Mouse (Mus musculus): ENCODE measurements at regions not wholly inside any gene's neighbourhood (a gene's known extent, or its start where the extent isn't known, plus 50 kb on each side); places are given as distances from the start of the nearest gene placed in this dataset.

DNA sequence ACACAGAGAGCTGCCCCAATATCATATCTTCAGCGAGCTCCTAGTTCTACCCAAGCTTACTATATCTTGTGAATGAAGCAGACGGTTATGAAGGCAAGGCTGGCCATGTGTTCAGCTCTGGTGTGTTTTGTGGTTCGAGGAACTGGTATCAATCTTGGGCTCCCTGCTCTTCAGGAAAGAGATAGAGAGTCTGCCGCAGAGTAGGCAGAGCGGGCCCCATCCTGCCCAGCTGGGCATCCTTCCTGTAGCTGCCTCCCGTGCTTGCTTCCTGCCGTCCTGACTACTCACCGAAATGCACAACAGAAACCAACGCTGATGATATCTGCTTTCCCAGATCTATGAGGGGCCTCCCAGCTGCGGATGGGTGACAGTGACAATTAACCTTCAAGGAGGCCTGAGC, 60.3 kb downstream of the Snrpe start:
- peak; percentile 49 for ATAC-seq

DNA sequence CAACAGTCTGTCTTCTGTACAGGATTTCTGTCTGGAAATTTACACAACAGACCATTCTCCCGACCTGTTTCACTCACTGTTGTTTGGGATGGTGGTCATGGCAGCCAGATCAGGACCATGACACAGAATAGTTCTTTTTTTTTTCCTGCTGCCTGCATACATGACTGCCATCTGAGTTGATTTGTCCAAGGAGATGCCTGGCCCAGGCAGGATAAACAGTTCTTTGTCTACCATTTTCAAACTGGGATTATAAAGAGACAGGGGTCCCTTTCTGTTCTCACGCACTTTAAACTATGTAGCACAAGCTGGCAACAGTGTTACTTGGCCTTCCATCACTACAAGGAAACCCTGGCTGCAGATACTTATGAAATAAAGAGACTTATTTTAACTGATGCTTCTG, 61.1 kb downstream of the Snrpe start:
- no peak for ATAC-seq

DNA sequence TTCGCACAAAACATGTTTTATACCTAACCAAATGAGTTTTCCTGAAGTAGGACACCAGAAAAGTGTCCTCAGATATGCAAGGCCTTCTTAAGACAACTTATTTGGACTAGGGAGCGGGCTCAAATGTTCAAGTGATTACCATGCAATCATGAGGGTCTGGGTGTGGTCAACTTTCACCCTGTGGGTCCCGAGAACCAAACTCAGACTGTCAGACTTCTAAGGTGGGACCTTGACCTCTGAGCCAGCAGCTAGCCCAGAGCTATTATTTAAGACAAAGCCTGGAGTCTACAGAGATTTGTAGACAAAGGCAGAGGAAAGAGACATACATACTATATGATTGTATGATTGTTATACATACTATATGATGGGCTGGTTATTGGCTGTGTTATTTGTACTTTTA, 62.5 kb downstream of the Snrpe start:
- no peak for ATAC-seq

DNA sequence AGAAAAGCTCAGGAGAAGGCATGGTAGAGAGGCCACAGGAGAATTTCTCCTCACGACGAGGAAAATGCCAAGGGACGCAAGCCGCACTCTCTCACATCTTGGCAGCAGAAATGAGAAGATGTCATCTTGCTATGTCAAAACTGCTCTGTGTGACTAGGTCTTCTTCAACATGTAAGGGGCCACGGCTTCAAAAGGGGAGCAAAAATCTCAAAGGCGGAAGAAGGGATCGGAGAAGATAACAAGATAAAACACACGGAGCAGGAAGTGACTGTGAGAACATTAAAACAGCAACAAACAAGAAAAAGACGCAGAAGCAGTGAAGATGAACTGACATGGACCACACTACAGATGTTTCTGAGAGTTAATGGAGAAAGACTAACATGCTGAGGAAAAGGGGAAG, 65.1 kb downstream of the Snrpe start:
- peak; percentile 41 for ATAC-seq

DNA sequence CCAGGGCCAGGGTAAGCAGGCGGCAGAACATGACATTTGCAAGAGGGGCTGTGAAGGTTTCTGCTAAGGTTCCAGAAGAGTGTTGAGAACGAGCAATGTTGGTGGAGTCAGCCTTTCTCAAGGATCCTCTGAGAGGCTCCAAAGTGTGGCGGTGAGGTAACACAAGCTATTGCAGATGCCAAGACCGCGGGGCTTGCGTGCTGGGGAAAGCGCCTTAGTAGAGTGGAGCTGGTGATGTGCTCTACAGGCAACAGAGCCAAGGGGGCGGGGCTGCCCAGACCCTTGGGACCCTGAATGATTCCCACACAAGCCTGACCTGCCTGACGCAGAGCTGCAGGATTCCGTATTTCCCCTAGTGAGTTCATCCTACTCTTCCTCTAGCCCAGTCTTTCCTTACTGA, 66.3 kb downstream of the Snrpe start:
- ATAC-seq, result no peak

DNA sequence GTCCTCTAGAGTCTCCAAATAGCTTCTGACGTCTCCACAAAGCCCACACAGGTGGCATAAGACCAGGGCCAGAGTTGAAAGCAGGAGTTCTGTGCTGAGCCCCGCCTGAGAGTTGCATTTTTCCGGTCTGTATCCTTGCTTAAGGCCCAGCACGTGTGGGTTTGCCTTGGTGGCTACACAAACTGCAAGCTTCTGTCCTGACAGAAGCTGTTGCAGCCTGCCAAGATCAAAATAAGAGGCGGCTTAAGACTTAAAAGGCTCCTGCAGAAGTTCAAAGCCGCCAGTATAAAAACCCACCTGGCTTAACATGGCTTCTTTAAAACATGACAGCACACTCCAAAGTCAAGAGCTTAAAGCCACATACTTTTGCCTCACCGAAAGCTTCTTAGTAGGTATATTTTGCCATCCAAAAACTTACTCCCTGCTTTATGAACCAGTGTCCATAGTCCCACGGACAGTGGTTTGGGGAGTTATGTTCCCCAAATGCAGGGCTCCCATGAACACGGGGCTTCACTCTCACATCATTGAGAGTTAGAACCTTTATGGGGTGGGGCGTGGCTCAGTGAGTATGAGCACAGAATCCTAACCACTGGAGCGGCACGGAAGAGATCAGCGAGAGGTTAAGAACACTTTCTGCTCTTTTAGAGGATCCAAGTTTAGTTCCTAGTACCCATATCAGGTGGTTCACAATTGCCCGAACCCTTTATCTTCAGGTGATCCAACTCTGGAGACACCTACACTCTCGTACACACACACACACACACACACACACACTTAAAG, 67.9 kb downstream of the Snrpe start:
- no peak for ATAC-seq

DNA sequence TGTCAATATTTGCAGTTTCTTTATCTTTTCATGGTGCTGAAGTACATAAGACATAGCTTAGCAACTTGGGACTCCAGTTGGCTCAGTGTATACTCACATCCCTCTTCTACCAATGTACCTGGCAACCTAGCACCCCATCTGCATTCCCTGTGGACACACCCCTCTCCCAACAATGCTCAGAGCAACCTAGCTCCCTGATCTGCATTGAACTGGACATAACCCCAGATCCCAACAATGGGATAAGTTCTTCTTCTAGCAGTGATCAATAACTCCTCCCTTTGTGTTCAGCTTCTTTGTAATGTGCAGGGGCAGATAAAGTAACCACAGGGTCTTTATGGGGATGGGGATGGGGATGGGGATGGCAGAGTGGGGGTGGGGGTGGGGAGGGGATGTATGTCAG, 79.4 kb downstream of the Snrpe start:
- no peak for ATAC-seq

DNA sequence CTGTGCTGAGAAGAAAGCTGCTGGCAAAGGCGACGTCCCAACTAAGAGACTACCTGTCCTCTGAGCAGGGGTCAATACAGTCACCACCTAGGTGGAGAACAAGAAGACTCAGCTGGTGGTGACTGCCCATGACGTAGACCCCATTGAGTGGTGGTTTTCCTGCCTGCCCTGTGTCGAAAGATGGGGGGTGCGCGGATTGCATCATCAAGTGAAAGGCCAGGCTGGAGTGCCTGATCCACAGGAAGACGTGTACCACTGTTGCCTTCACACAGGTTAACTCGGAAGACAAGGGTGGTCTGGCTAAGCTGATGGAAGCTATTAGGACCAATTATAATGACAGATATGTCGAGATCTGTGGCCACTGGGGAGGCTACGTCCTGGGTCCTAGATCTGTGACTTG, 80.3 kb downstream of the Snrpe start:
- ATAC-seq, result no peak

DNA sequence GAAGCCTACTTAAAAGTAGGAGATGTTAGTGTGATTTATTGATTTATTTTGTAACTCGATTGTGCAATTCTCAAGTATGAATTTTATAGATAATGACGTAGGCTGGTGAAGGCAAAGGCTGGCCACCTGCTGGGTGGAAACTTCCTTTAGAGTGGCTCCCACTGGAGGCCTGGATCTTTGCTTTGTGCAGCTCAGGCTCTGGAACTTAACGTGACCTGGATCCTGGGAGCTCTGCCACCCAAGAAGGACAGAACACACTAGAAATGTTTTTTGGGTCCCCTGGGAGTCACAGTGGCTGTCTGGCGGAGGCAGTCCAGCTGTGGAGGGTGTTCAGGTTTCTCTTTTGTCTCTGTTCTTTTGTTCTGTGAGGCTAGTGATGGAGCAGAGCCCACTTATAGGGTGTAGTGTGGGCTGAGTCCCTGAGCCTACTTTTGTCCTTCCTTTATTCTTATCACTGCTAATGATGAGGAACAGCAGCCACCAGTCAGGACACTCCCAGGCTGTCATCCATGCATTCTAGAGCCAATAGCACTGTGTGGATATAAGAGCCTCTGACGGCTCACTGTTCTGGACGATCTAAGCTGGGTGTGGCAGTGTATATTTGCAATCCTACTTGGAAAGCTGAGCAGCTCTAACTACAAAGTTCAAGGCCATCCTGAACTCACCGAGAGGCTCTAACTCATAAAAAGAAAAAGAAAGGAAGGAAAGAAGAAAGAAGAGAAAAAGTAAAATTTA, 82.3 kb downstream of the Snrpe start:
- ATAC-seq, result no peak

DNA sequence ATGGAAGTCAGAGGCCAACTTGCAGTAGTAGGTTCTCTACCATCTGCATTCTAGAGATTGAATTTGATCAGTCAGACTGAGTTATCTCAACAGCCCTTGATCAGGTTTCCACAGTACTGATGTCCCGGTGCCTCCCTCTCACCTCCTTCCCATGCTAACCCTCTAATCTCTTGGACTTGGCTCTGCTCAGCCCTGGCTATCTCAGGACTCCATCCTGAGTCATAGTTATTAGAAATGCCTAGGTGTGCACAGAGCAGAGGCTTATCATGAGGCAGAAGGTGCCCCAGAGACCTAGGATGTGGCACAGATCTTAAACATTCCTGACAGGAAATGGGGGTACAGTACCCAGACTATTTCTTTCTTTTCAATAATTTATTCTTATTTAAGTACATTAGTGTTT, 87.3 kb downstream of the Snrpe start:
- ATAC-seq, result no peak

DNA sequence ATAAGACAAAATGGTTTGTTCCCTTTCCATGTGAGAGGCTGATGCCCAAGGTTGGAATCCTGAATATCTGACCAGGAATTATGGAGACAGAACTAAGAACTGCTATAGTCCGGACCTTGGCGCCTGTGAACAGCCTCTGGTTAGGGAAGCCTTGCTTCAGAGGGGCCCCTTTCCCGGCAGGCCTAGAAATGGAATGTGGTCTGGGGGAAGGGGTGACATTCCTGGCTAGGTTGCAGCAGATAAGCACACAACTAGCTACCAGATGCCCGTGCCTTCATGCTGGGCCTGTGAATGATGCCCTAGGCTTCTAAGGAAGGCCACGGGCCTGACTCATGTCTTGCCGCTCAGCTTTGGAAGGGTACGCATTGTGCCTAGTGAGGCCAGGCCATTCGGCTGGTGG, 89.4 kb downstream of the Snrpe start:
- no peak for ATAC-seq

DNA sequence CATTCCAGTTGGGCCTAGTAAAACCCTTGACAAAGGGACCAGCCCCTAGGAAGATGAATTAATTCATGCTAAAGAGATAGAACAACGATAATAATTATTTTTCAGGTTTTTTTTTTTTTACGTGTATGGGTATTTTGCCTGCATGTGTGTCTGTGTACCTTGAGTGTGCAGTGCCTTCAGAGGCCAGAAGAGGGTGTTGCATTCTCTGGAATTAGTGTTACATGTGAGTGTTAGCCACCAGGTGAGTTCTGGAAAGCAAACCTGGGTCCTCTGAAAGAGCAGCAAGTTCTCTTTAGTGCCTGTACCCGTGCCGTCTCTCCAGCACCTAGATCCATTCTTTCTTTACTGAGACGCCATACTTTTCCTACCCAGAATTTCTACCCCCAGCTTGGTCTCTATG, 92.8 kb upstream of the Sox13 start:
- ATAC-seq, result no peak

DNA sequence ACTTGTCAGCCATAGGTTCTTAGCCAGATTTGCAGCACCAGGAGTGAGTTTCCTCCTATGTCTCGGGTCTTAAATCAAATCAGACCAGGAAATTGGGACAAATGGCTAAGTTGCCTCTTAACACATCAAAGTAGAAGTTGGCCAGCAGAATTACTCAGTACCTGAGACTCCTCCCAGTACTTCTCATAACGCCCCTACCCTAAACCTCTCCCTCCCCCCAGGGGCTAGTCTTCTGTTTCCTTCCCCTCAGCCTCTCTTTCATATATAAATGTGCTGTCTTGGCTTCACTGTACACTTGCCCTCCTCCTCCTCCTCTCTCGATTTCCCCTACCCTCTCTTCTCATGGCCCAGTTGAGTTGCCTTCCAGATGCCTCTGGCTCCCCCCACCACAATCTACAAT, 79.9 kb upstream of the Sox13 start:
- ATAC-seq, result no peak

DNA sequence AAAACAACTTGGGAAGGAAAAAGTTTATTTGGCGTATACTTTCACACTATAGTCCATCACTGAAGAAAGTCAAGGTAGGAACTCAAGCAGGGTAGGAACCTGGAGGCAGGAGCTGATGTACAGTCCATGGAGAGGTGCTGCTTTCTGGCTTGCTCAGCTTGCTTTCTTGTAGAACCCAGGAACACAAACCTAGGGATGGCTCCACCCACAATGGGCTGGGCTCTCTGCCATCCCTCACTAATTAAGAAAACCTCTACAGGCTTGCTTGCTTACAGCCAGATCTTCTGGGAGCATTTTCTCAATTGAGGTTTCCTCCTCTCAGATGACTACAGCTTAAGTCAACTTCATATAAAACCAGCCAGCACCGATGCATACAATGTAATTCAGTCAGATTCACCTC, 79.2 kb upstream of the Sox13 start:
- ATAC-seq, result no peak

DNA sequence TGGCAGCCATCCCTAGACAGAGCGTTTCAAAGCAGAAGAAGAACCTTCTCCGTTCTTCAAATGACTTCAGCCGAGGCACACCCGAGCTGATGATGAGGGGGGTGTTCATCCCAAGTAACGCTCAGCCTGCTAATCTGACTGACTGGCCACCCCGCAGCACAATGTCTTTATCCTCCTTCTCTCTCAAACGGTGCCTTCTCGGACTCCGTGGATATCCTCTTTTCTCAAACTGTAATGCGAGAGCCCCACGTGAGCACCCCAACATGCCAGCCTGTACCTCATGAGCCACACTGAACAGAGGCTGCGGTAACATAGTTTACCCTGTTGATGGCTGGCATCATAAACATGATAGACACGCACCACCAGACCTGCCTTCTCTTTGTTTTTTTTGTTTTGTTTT, 76.8 kb upstream of the Sox13 start:
- no peak for ATAC-seq

DNA sequence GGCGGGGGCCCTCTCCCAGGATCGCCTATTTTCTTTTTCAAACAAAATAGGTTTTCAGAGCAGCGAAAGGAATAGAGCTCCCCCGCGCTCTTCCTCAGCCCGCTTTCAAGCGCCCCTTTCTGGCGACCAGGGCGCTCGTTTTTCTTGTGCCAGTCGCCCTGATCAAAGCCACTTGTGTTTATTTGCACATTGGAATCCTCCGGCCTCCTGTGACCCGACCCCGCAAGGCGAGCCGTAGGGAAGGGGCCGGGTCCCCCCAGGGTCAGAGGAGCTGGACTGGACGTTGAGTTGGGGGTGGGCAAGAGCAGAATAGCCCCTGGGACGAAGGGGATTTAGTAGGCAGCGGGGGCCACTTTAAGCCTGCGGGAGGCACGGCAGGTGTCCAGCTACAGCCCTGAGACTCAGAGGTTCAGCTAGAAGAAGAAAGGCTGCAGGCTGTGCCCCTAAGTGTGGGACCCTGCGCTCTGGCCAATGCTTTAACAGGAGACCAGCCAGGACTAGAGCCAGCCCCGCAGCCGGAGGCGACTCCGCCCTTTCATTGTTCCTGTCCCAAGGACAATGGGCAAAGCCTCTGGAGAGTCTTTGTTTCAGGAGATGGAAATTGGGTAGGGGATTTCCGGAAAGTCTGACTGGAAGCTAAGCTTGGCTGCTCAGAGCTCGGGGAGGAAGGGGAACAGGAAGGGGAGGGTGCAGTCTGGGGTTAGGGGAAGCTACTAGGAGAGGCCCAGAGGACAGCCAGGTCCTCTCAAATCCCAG, 69.0 kb upstream of the Sox13 start:
- ATAC-seq, result no peak

DNA sequence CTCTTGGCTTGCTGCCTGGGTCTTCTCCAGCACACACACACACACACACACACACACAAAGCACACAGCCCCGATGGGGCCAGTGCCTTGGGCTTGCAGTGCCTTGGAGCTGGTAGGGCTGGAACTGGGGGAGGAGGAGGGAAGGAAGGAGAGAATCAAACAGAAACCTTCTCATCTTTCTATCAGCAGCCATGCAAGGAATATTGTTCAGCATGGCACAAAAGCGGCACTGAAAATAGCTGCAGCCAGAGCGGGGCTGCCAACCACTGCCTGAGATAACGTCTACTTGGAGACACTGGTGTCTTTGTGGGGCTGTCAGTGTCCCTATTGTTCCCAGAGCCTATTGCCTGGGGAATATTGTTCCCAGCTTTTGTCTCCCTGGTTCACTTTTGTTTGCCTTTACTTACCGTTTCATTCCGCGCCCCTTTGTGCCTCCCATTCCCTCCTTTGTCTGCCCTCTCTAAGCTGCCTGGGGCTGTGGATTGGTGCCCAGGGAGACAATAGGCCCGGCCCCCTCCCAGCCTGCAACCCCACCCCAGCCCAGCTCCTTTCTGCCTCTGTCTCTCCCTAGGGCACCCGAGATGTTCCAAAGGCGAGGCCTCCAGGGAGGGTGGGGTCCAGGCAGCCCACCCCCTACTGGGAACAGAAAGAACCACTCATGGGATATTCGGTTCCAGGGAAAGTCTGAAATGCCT, 68.3 kb upstream of the Sox13 start:
- ATAC-seq, result no peak

DNA sequence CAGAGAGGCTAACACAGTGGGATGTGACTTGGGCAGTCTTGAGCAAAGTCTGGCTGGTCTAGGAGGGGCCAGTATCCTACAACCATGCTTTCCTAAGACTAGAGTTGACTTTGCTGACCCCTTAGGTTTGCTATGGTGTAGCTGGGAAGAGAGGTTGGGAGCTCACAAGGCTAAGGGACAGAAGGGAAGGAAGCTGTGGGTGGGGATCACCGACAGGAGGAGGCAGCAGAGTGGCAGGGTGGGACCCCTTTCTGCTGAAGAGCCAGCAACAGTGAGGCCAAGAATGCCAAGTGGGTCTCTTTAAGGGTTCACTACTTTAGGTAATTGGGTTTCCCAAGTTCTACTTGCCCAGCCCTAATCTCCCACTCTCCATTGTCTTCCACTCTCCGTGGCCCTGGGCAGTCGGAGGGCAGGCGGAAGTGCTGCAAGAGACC, 67.7 kb upstream of the Sox13 start:
- no peak for ATAC-seq

DNA sequence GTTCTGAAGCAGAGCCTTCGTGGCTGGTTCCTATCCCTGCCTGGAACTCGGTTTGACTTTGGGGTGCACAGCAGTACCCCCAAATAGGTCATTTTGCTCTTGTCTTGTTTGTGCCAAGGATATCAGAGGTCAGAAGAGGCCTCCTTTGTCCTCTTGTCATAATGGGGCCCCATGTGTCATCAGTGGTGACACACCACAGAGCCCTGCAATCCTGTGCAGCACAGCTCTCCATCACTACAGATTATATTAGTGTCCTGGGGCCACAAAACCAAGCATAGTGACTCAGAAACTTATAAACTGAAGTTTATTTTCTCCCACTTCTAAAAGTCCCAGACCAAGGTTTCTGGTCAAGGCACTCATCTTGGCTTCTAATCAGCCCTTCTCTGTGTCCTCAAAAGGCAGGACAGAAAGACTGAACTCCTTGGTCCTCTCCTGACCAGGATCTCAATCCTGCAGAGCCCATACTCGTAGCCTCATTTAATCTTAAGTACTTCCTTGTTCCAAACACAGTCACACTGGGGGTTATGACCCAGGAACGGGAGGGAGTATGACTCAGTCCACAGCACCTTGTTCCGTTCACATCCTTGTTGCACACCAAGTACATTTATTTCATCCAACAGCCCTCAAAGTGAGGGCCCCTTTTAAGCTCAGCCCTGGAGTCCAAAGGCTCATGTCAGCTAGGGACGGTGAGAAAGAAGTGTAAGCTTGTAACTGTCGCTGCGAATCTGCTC, 63.2 kb upstream of the Sox13 start:
- ATAC-seq, result no peak

DNA sequence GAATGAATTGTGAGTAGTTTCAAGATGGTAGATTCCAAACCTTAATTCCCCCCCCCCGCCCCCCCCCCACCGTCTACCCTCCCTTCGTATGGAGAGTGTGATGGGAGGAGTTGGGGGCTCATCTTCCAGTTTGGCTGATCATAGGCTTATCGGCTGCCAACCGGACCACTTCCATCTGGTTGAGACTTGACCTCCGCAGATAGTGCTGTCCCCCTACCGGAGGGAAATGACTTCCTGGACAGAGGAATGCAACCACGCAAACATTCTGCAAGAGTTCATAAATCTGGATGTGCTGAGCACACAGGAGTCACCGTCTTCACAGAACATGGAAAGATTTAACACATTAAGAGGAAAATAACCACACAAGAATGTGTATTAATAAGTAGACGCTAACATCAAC, 62.2 kb upstream of the Sox13 start:
- ATAC-seq, result no peak

DNA sequence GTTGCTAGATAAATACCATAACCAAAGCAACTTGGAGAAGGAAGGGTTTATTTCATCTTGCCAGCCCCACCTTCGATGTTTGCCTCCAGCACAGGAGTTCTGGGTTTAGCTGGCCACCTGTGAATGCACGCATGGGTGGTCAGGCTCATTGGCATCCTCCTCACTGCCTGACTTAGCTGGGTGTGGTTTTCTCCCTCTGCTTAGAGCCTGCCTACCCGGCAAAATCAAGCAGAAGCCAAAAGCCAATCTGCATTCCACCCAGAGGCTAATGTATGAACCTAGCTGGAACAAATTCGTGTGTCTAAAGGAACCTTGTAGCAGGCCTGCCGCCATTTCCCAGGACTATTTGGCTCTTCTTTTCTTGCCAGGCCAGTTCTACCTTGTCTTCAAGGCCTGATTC, 58.7 kb upstream of the Sox13 start:
- no peak for ATAC-seq

DNA sequence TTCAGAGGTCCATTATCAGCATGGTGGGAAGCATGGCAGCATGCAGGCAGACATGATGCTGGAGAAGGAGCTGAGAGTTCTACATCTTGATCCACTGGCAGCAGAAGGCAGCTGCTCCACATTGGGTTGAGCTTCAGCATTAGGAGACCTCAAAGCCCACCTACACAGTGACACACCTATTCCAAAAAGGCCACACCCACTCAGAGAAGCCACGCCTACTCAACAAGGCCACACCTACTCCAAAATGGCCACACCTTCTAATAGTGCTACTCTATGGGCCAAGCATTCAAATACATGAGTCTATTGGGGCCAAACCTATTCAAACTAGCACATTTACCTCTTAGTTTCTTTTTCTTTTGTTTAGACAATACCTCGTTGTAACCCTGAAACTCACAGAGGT, 50.4 kb upstream of the Sox13 start:
- no peak for ATAC-seq

Measured in CD4-positive, CD25-positive, alpha-beta regulatory T cell, adult 4 months (primary cell).